21 mouse cellular contexts compared by ENCODE assay signal in the genomic region with DNA sequence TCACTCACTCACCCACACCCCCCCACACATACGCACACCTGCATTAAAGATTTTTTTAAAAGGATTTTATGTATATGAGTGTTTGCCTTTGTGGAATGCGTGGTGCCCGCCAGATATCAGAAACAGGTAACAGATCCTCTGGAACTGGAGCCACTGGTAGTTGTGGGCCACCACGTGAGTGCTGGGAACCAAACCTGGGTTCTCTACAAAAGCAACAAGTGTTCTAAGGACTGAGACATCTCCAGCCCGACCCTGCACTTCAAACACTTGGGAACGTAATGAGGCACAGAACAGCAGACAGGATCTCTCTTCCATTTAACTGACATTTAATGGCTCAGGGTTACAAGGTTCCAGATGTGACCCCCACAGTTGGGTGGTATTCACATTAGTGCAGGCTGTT. TPM values are rescaled to one million over a fixed set of nuclear protein-coding genes. Genes with fewer than 3 reads are reported as not detected.
DNase-seq lines count a peak whose midpoint lies in the region; ATAC-seq lines count a peak whose summit lies in the region.
"Had no signal": no experiment of that assay in that cellular context is flagged by ENCODE, and none has a peak within 500 bp of the region (broad histone marks: within the 10 kb centered on the region; RNA-seq: fewer than 3 reads in every experiment).

No protein-coding gene starts in this region.

- no peaks in the 10 kb centered on the region for H3K9me3 ChIP-seq in heart, embryonic 14.5 days (ENCODE audit: control insufficient read depth, low read length)
- no peaks in the 10 kb centered on the region for H3K9me3 ChIP-seq in liver, embryonic 11.5 days (ENCODE audit: control insufficient read depth, low read length)
- no peaks in the 10 kb centered on the region for H3K9me3 ChIP-seq in embryonic facial prominence, embryonic 14.5 days (ENCODE audit: control insufficient read depth, low read length)
- no peaks in the 10 kb centered on the region for H3K9me3 ChIP-seq in liver, embryonic 15.5 days (replicated peaks)
- H3K9me3 ChIP-seq: forebrain, embryonic 15.5 days; midbrain, embryonic 12.5 days had no signal

- H3K4me1 ChIP-seq in heart, embryonic 14.5 days (ENCODE audit: control insufficient read depth in 2 of 2, insufficient read depth in 2 of 2, low read length in 2 of 2): peaks cover 18 to 27% of the 10 kb centered on the region in 2 experiments
- peaks cover 50% of the 10 kb centered on the region for H3K4me1 ChIP-seq in liver, embryonic 11.5 days (replicated peaks; ENCODE audit: control insufficient read depth, insufficient read depth, low read length)
- peaks cover 4% of the 10 kb centered on the region; the same call in 1 of the 2 replicates for H3K4me1 ChIP-seq in embryonic facial prominence, embryonic 14.5 days (ENCODE audit: control insufficient read depth, insufficient read depth, low read length)
- H3K4me1 ChIP-seq in liver, embryonic 15.5 days (replicated peaks): peaks cover 61% of the 10 kb centered on the region

- peak overlapping the region; percentile 80 to 89 for H3K27ac ChIP-seq in heart, embryonic 14.5 days (replicated peaks in 1 of 2; ENCODE audit: control insufficient read depth in 1 of 2, insufficient read depth in 1 of 2, low read depth in 2 of 2, low read length in 2 of 2)
- H3K27ac ChIP-seq in liver, embryonic 11.5 days (ENCODE audit: low read depth, low read length): peak overlapping the region; percentile 94
- H3K27ac ChIP-seq in embryonic facial prominence, embryonic 14.5 days (replicated peaks; ENCODE audit: low read depth, low read length): peak overlapping the region; percentile 58; the same call in 1 of the 2 replicates
- peak overlapping the region; percentile 76 for H3K27ac ChIP-seq in liver, embryonic 15.5 days (replicated peaks)
- H3K27ac ChIP-seq: midbrain, embryonic 12.5 days had no signal

- H3K4me2 ChIP-seq in heart, embryonic 14.5 days (ENCODE audit: low read length): peak overlapping the region; percentile 49; the same call in 1 of the 2 replicates
- H3K4me2 ChIP-seq in liver, embryonic 11.5 days: peak overlapping the region; percentile 58
- H3K4me2 ChIP-seq in embryonic facial prominence, embryonic 14.5 days (ENCODE audit: low read depth, low read length): no peak overlapping the region
- peak overlapping the region; percentile 54 for H3K4me2 ChIP-seq in liver, embryonic 15.5 days
- H3K4me2 ChIP-seq: forebrain, embryonic 15.5 days; midbrain, embryonic 12.5 days had no signal

- no peak for DNase-seq in heart, adult 8-10 months (ENCODE audit: low spot score)
- DNase-seq in liver, embryonic 11.5 days (ENCODE audit: low spot score): no peak
- DNase-seq in liver: no peak
- no peak for DNase-seq in embryonic facial prominence, embryonic 14.5 days (ENCODE audit: low spot score)
- DNase-seq in cerebellum, adult 11-12 months: no peak
- DNase-seq: adrenal gland, adult 2 months; cerebellum, adult 11 months; cerebellum, postnatal 36 days; kidney, postnatal 25 days; left cerebral cortex, postnatal 4 days; lung, postnatal 10 days; thymus, adult 18-20 months had no signal

- peak overlapping the region; percentile 21; the same call in 1 of the 2 replicates for H3K9ac ChIP-seq in heart, embryonic 14.5 days (ENCODE audit: low read length)
- peak overlapping the region; percentile 50 for H3K9ac ChIP-seq in liver, embryonic 11.5 days (ENCODE audit: low read depth, low read length)
- no peak overlapping the region for H3K9ac ChIP-seq in embryonic facial prominence, embryonic 14.5 days (ENCODE audit: low read depth, low read length)
- H3K9ac ChIP-seq in liver, embryonic 15.5 days: no peak overlapping the region
- H3K9ac ChIP-seq: forebrain, embryonic 15.5 days; midbrain, embryonic 12.5 days had no signal

- no peaks in the 10 kb centered on the region for H3K27me3 ChIP-seq in heart, embryonic 14.5 days (ENCODE audit: control insufficient read depth, insufficient read depth, low read length)
- H3K27me3 ChIP-seq in liver, embryonic 11.5 days (replicated peaks; ENCODE audit: control insufficient read depth, insufficient read depth, low read length): no peaks in the 10 kb centered on the region
- H3K27me3 ChIP-seq in embryonic facial prominence, embryonic 14.5 days (replicated peaks; ENCODE audit: control insufficient read depth, insufficient read depth, low read length): no peaks in the 10 kb centered on the region
- no peaks in the 10 kb centered on the region for H3K27me3 ChIP-seq in liver, embryonic 15.5 days
- H3K27me3 ChIP-seq: forebrain, embryonic 15.5 days; midbrain, embryonic 12.5 days had no signal

- 61% methylated on average over 6 of the region's 6 CpGs for WGBS in heart, embryonic 14.5 days
- 58% methylated on average over 6 of the region's 6 CpGs for WGBS in liver, embryonic 11.5 days
- WGBS in embryonic facial prominence, embryonic 14.5 days: 52% methylated on average over 6 of the region's 6 CpGs
- 33% methylated on average over 6 of the region's 6 CpGs for WGBS in liver, embryonic 15.5 days (ENCODE audit: insufficient replicate concordance)

- H3K4me3 ChIP-seq in heart, embryonic 14.5 days (ENCODE audit: control insufficient read depth in 1 of 2, insufficient read depth in 1 of 2, low read depth in 1 of 2, low read length in 2 of 2): no peak overlapping the region
- H3K4me3 ChIP-seq in liver, embryonic 11.5 days (ENCODE audit: low read depth, low read length): no peak overlapping the region
- H3K4me3 ChIP-seq in embryonic facial prominence, embryonic 14.5 days (ENCODE audit: low read depth, low read length): no peak overlapping the region
- no peak overlapping the region for H3K4me3 ChIP-seq in liver, embryonic 15.5 days (replicated peaks)
- H3K4me3 ChIP-seq: forebrain, embryonic 15.5 days; midbrain, embryonic 12.5 days had no signal

- H3K36me3 ChIP-seq in heart, embryonic 14.5 days (ENCODE audit: control insufficient read depth, insufficient read depth, low read length): peaks cover 44% of the 10 kb centered on the region
- H3K36me3 ChIP-seq in liver, embryonic 11.5 days (ENCODE audit: control insufficient read depth, insufficient read depth, low read length): peaks cover 21% of the 10 kb centered on the region
- H3K36me3 ChIP-seq in embryonic facial prominence, embryonic 14.5 days (ENCODE audit: control insufficient read depth, insufficient read depth, low read length): peaks cover 54% of the 10 kb centered on the region
- peaks cover 37% of the 10 kb centered on the region for H3K36me3 ChIP-seq in liver, embryonic 15.5 days (replicated peaks)

- ATAC-seq in heart, embryonic 14.5 days (ENCODE audit: insufficient number of reproducible peaks, insufficient read depth, low FRiP score, low read depth): no peak
- peak; percentile 2; the same call in 1 of the 2 replicates for ATAC-seq in liver, embryonic 11.5 days (replicated peaks; ENCODE audit: low FRiP score)
- no peak for ATAC-seq in embryonic facial prominence, embryonic 14.5 days (ENCODE audit: low read depth)
- no peak for ATAC-seq in liver, embryonic 15.5 days (ENCODE audit: insufficient read depth)
- ATAC-seq: forebrain, embryonic 15.5 days had no signal

RNA-seq across cellular contexts. Expression of a gene that starts 15.4 kb away (rescaled TPM):
- 52.5 and 58.7 TPM in 2 replicates for polyA plus RNA-seq in heart, embryonic 14.5 days (2014; fragmentation: Nextera tagmentation; extraction: Ambion mirVana)
- total RNA-seq in heart, adult 8-10 months (2022): 1 to 10 TPM; 3.6 to 6.3 (median 4.7) TPM
- 70.3 and 75.6 TPM in 2 replicates for polyA plus RNA-seq in liver, embryonic 11.5 days (2014; fragmentation: Nextera tagmentation; extraction: Ambion mirVana)
- 97.9 and 99.8 TPM in 2 replicates for polyA plus RNA-seq in embryonic facial prominence, embryonic 14.5 days (2014; fragmentation: Nextera tagmentation; extraction: Ambion mirVana)
- polyA plus RNA-seq in liver, embryonic 15.5 days (2015; fragmentation: Nextera tagmentation; extraction: Ambion mirVana): 21.3 and 21.4 TPM in 2 replicates

RNA-seq across cellular contexts. Expression of a gene that starts 32.6 kb away (rescaled TPM):
- polyA plus RNA-seq in heart, embryonic 14.5 days (2014; fragmentation: Nextera tagmentation; extraction: Ambion mirVana): 32.6 TPM in 2 replicates
- total RNA-seq in heart, adult 8-10 months (2022): 10 to 100 TPM; 27.9 to 34.6 (median 30.5) TPM
- 37.5 and 46.1 TPM in 2 replicates for polyA plus RNA-seq in liver, embryonic 11.5 days (2014; fragmentation: Nextera tagmentation; extraction: Ambion mirVana)
- polyA plus RNA-seq in embryonic facial prominence, embryonic 14.5 days (2014; fragmentation: Nextera tagmentation; extraction: Ambion mirVana): 40.1 and 42.0 TPM in 2 replicates
- polyA plus RNA-seq in liver, embryonic 15.5 days (2015; fragmentation: Nextera tagmentation; extraction: Ambion mirVana): 16.3 and 16.5 TPM in 2 replicates

RNA-seq across cellular contexts. Expression of a gene that starts 33.4 kb away (rescaled TPM):
- polyA plus RNA-seq in heart, embryonic 14.5 days (2014; fragmentation: Nextera tagmentation; extraction: Ambion mirVana): 41.2 and 42.3 TPM in 2 replicates
- total RNA-seq in heart, adult 8-10 months (2022): 10 to 100 TPM; 28.0 to 34.3 (median 30.1) TPM
- 81.2 and 96.5 TPM in 2 replicates for polyA plus RNA-seq in liver, embryonic 11.5 days (2014; fragmentation: Nextera tagmentation; extraction: Ambion mirVana)
- 61.4 and 65.4 TPM in 2 replicates for polyA plus RNA-seq in embryonic facial prominence, embryonic 14.5 days (2014; fragmentation: Nextera tagmentation; extraction: Ambion mirVana)
- 41.0 and 42.8 TPM in 2 replicates for polyA plus RNA-seq in liver, embryonic 15.5 days (2015; fragmentation: Nextera tagmentation; extraction: Ambion mirVana)

RNA-seq across cellular contexts. Expression of a gene that starts 45.6 kb away (rescaled TPM):
- polyA plus RNA-seq in heart, embryonic 14.5 days (2014; fragmentation: Nextera tagmentation; extraction: Ambion mirVana): not detected in 2 replicates
- total RNA-seq in heart, adult 8-10 months (2022): not detected
- not detected in 2 replicates for polyA plus RNA-seq in liver, embryonic 11.5 days (2014; fragmentation: Nextera tagmentation; extraction: Ambion mirVana)
- not detected in 2 replicates for polyA plus RNA-seq in embryonic facial prominence, embryonic 14.5 days (2014; fragmentation: Nextera tagmentation; extraction: Ambion mirVana)
- not detected in 2 replicates for polyA plus RNA-seq in liver, embryonic 15.5 days (2015; fragmentation: Nextera tagmentation; extraction: Ambion mirVana)
- total RNA-seq: adrenal gland, adult 2 months; gastrocnemius, adult 18-20 months; layer of hippocampus, postnatal 10 days; left cerebral cortex, postnatal 4 days; MEL had no signal
- polyA plus RNA-seq: adrenal gland, adult 2 months; forebrain, embryonic 15.5 days; midbrain, embryonic 12.5 days; small intestine, adult 2 months had no signal

RNA-seq across cellular contexts. Expression of a gene that starts 50.6 kb away (rescaled TPM):
- not detected in 2 replicates for polyA plus RNA-seq in heart, embryonic 14.5 days (2014; fragmentation: Nextera tagmentation; extraction: Ambion mirVana)
- total RNA-seq in heart, adult 8-10 months (2022): not detected
- polyA plus RNA-seq in liver, embryonic 11.5 days (2014; fragmentation: Nextera tagmentation; extraction: Ambion mirVana): 0.12 TPM in 1 of 2 replicates, not detected in the other
- polyA plus RNA-seq in embryonic facial prominence, embryonic 14.5 days (2014; fragmentation: Nextera tagmentation; extraction: Ambion mirVana): 0.22 and 0.31 TPM in 2 replicates
- not detected in 2 replicates for polyA plus RNA-seq in liver, embryonic 15.5 days (2015; fragmentation: Nextera tagmentation; extraction: Ambion mirVana)
- total RNA-seq: adrenal gland, adult 2 months; gastrocnemius, adult 18-20 months; granulocyte monocyte progenitor cell, adult 5-6 weeks; MEL had no signal
- polyA plus RNA-seq: adrenal gland, adult 2 months; small intestine, adult 2 months had no signal

Comparison
In these comparisons a context has a peak if more than half of its experiments do, and no peak if none do; other contexts are left out.
1. H3K9ac ChIP-seq: peak in heart, embryonic 14.5 days (single experiment) and liver, embryonic 11.5 days (single experiment); none in embryonic facial prominence, embryonic 14.5 days (single experiment) and liver, embryonic 15.5 days (single experiment).
2. Peak in every context shown above with its lines, with median percentiles within 50 percentile points of each other: H3K27ac ChIP-seq.